Mouse (Mus musculus) erythroid progenitor cell, adult 5-6 weeks (primary cell): ENCODE measurements around the gene Hoxd1. TPM values are rescaled to one million over a fixed set of nuclear protein-coding genes. Genes with fewer than 3 reads are reported as not detected.

Experiments
- ATAC-seq: replicated peaks from 2 replicates; pipeline ENCODE4 v1.8.0; 2016; ENCODE audit warnings: moderate number of reproducible peaks, mild to moderate bottlenecking, moderate TSS enrichment, inconsistent platforms; ENCODE audit not compliant: poor library complexity, low FRiP score, severe bottlenecking
- total RNA-seq, 2 experiments: library from RNA; stranded (forward) in 1 of 2; stranded (reverse) in 1 of 2; fragments of 150-400 nt in 1 of 2; fragments of 186-747, 209-891 nt in 1 of 2; gene quantifications; 2 replicates each; pipeline versions ENCODE4 v1.2.3 to v1.2.4; 2015 to 2017; ENCODE audit warnings: low replicate concordance in 2 of 2

The Hoxd1 gene
- total RNA-seq (2015; ENCODE audit: low replicate concordance) (not detected in 2 replicates), total RNA-seq (2017; ENCODE audit: low replicate concordance) (not detected in 2 replicates)

GRCm38 (mm10) chr2:74762522-74763244 lies at the start of gene Hoxd1:
Gene Hoxd1 (plus strand): TSS chr2:74762980.
- ATAC-seq: no peak

GRCm38 (mm10) chr2:74713239-74714150 lies 49.3 kb upstream of the Hoxd1 start:
- ATAC-seq: no peak

GRCm38 (mm10) chr2:74714156-74714789 lies 48.5 kb upstream of the Hoxd1 start:
- ATAC-seq: no peak

GRCm38 (mm10) chr2:74714881-74715280 lies 47.9 kb upstream of the Hoxd1 start:
- no peak for ATAC-seq

- ATAC-seq: no peak
Observed at GRCm38 (mm10) chr2:74715504-74716241, 47.1 kb upstream of the Hoxd1 start.

- no peak for ATAC-seq
Observed at GRCm38 (mm10) chr2:74720384-74720783, 42.4 kb upstream of the Hoxd1 start.

GRCm38 (mm10) chr2:74720955-74721491 lies 41.8 kb upstream of the Hoxd1 start:
- ATAC-seq: no peak

- no peak for ATAC-seq
Observed at GRCm38 (mm10) chr2:74721882-74722281, 40.9 kb upstream of the Hoxd1 start.

- ATAC-seq: no peak
Observed at GRCm38 (mm10) chr2:74722949-74723348, 39.8 kb upstream of the Hoxd1 start.

- ATAC-seq: no peak
Observed at GRCm38 (mm10) chr2:74724244-74725015, 38.4 kb upstream of the Hoxd1 start.

- no peak for ATAC-seq
Observed at GRCm38 (mm10) chr2:74725171-74725570, 37.6 kb upstream of the Hoxd1 start.

GRCm38 (mm10) chr2:74726551-74726950 lies 36.2 kb upstream of the Hoxd1 start, which contains the start of gene Gm28230:
Gene Gm28230 (plus strand): TSS chr2:74726728.
- ATAC-seq: no peak

- ATAC-seq: no peak
Observed at GRCm38 (mm10) chr2:74726973-74727639, 35.7 kb upstream of the Hoxd1 start.

- ATAC-seq: no peak
Observed at GRCm38 (mm10) chr2:74727640-74728302, 35.0 kb upstream of the Hoxd1 start.

GRCm38 (mm10) chr2:74728303-74728680 lies 34.5 kb upstream of the Hoxd1 start:
- no peak for ATAC-seq

- no peak for ATAC-seq
Observed at GRCm38 (mm10) chr2:74730331-74730730, 32.4 kb upstream of the Hoxd1 start.

- no peak for ATAC-seq
Observed at GRCm38 (mm10) chr2:74731055-74731454, 31.7 kb upstream of the Hoxd1 start.
